ENCODE assay signal across 9 mouse cellular contexts in the genomic region with DNA sequence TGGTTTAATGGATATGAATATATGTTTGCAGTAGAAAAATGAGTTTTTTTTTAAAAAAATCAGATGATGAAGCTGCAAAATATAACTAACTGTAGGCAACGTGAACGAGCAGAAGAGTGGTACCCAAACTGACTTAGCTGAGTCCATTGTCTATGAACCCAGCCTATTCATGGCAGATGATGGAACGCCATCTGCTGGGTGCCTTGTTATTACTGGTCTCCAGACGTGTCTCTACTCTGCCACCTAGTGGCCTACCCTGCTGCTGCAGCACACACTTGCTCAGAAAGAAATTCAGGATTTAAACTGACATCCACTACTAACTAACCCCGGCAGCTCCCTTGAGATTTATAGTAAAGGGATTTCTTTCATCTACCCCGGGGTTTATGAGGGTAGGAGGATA.
A peak's percentile ranks its signal among the peaks of the same experiment; 100 is the strongest.
DNase-seq lines count a peak whose midpoint lies in the region; ATAC-seq lines count a peak whose summit lies in the region.
"Had no signal": no experiment of that assay in that cellular context is flagged by ENCODE, and none has a peak within 500 bp of the region (broad histone marks: within the 10 kb centered on the region; RNA-seq: fewer than 3 reads in every experiment).

No protein-coding gene starts in this region.

- no peaks in the 10 kb centered on the region for H3K4me1 ChIP-seq in forebrain, embryonic 15.5 days
- no peaks in the 10 kb centered on the region for H3K4me1 ChIP-seq in hindbrain, embryonic 14.5 days (replicated peaks; ENCODE audit: control insufficient read depth, insufficient read depth, low read length)
- H3K4me1 ChIP-seq: lung, embryonic 15.5 days had no signal

- H3K36me3 ChIP-seq in forebrain, embryonic 15.5 days, result no peaks in the 10 kb centered on the region
- H3K36me3 ChIP-seq in hindbrain, embryonic 14.5 days (replicated peaks; ENCODE audit: control insufficient read depth, insufficient read depth), result no peaks in the 10 kb centered on the region
- H3K36me3 ChIP-seq: lung, embryonic 15.5 days had no signal

- H3K27ac ChIP-seq in forebrain, embryonic 15.5 days (replicated peaks), result no peak overlapping the region
- no peak overlapping the region for H3K27ac ChIP-seq in hindbrain, embryonic 14.5 days
- H3K27ac ChIP-seq: lung, embryonic 15.5 days had no signal

- WGBS in forebrain, embryonic 15.5 days, result 14% methylated on average over 6 of the region's 6 CpGs
- WGBS in hindbrain, embryonic 14.5 days, result 12% methylated on average over 6 of the region's 6 CpGs

- H3K4me2 ChIP-seq in forebrain, embryonic 15.5 days (replicated peaks), result no peak overlapping the region
- no peak overlapping the region for H3K4me2 ChIP-seq in hindbrain, embryonic 14.5 days (replicated peaks)
- H3K4me2 ChIP-seq: lung, embryonic 15.5 days had no signal

- H3K4me3 ChIP-seq in forebrain, embryonic 15.5 days, result no peak overlapping the region
- no peak overlapping the region for H3K4me3 ChIP-seq in hindbrain, embryonic 14.5 days (replicated peaks; ENCODE audit: low read length)
- H3K4me3 ChIP-seq: lung, embryonic 15.5 days had no signal

- no peak overlapping the region for H3K9ac ChIP-seq in forebrain, embryonic 15.5 days (replicated peaks)
- no peak overlapping the region for H3K9ac ChIP-seq in hindbrain, embryonic 14.5 days
- H3K9ac ChIP-seq: lung, embryonic 15.5 days had no signal

- ATAC-seq in forebrain, embryonic 15.5 days (replicated peaks), result peak; percentile 70; the same call in 1 of the 2 replicates
- ATAC-seq in hindbrain, embryonic 14.5 days (ENCODE audit: low FRiP score), result peak; percentile 61; the same call in 1 of the 2 replicates

- DNase-seq in MN1 (ENCODE audit: low spot score), result peak; percentile 91
- DNase-seq in c-Kit-positive CD71-positive TER-119-positive erythroid progenitor cells, embryonic 14.5 days (ENCODE audit: low spot score), result peak; percentile 45
- peak; percentile 91 for DNase-seq in hindbrain, embryonic 14.5 days (ENCODE audit: low spot score)
- DNase-seq in left cerebral cortex, adult 11 months (ENCODE audit: low spot score), result peak; percentile 85
- DNase-seq in mesoderm, embryonic 11.5 days (ENCODE audit: low read depth, low spot score), result peak; percentile 92
- peak; percentile 76 for DNase-seq in right cerebral cortex, postnatal 25 days
- DNase-seq in urinary bladder, postnatal 36 days (ENCODE audit: low spot score in 2 of 2), result peak; percentile 60 to 83

- no peaks in the 10 kb centered on the region for H3K27me3 ChIP-seq in forebrain, embryonic 15.5 days
- H3K27me3 ChIP-seq in hindbrain, embryonic 14.5 days (ENCODE audit: control insufficient read depth, insufficient read depth, low read length), result no peaks in the 10 kb centered on the region
- H3K27me3 ChIP-seq: lung, embryonic 15.5 days had no signal

- H3K9me3 ChIP-seq in forebrain, embryonic 15.5 days, result no peaks in the 10 kb centered on the region
- 0 out of 2 replicates have a peak, but pooled peaks cover 3% of the 10 kb centered on the region for H3K9me3 ChIP-seq in hindbrain, embryonic 14.5 days (ENCODE audit: control insufficient read depth, low read length)
- H3K9me3 ChIP-seq: lung, embryonic 15.5 days had no signal
